Mouse (Mus musculus): Measurements from ENCODE around the gene Hist3h2a.

The Hist3h2a gene

GRCm38 (mm10) chr11:58993091-58993670, 38.7 kb downstream of the Hist3h2a start:
- DNase-seq: no peak

- DNase-seq: peak; percentile 29 to 42
Observed at GRCm38 (mm10) chr11:58994337-58994826, 39.9 kb downstream of the Hist3h2a start.

GRCm38 (mm10) chr11:58995061-58995806, 40.7 kb downstream of the Hist3h2a start:
- DNase-seq: no peak

- peak; percentile 63 to 68 for DNase-seq
Observed at GRCm38 (mm10) chr11:58995807-58996370, 41.4 kb downstream of the Hist3h2a start.

- no peak for DNase-seq
Observed at GRCm38 (mm10) chr11:58997541-58997940, 43.1 kb downstream of the Hist3h2a start.

GRCm38 (mm10) chr11:58999158-58999557, 44.7 kb downstream of the Hist3h2a start:
- no peak for DNase-seq

- no peak for DNase-seq
Observed at GRCm38 (mm10) chr11:58999830-59000229, 45.3 kb downstream of the Hist3h2a start.

- no peak for DNase-seq
Observed at GRCm38 (mm10) chr11:59000635-59001034, 46.1 kb downstream of the Hist3h2a start.

GRCm38 (mm10) chr11:59002327-59003079, 48.0 kb downstream of the Hist3h2a start:
- DNase-seq: no peak
